ENCODE assay signal across 8 mouse cellular contexts in genomic region chr4:123200771-123201185, GRCm38 (mm10). TPM values are rescaled to one million over a fixed set of nuclear protein-coding genes. Genes with fewer than 3 reads are reported as not detected.
DNase-seq lines count a peak whose midpoint lies in the region; ATAC-seq lines count a peak whose summit lies in the region.

No protein-coding gene starts in this region.

- ATAC-seq in embryonic facial prominence, embryonic 11.5 days (replicated peaks; ENCODE audit: insufficient number of reproducible peaks, low FRiP score, low TSS enrichment, low read depth), result peak; percentile 42; the same call in 1 of the 2 replicates
- ATAC-seq in heart, embryonic 12.5 days (ENCODE audit: insufficient number of reproducible peaks, low FRiP score), result peak; percentile 28; the same call in 1 of the 2 replicates
- ATAC-seq in kidney, embryonic 16.5 days (ENCODE audit: low FRiP score, low TSS enrichment), result peak; percentile 72
- no peak for ATAC-seq in liver, embryonic 16.5 days (ENCODE audit: low read depth)
- ATAC-seq in neural tube, embryonic 14.5 days (ENCODE audit: low read depth), result peak; percentile 65; the same call in 1 of the 2 replicates

- H3K4me3 ChIP-seq in embryonic facial prominence, embryonic 11.5 days (ENCODE audit: low read depth, low read length), result no peak overlapping the region; the same call in 1 of the 2 replicates
- H3K4me3 ChIP-seq in heart, embryonic 12.5 days, result peak overlapping the region; percentile 49
- H3K4me3 ChIP-seq in kidney, embryonic 16.5 days (ENCODE audit: low read length), result peak overlapping the region; percentile 49
- no peak overlapping the region for H3K4me3 ChIP-seq in liver, embryonic 16.5 days (ENCODE audit: low read depth, low read length)
- H3K4me3 ChIP-seq in neural tube, embryonic 14.5 days (ENCODE audit: low read depth, low read length), result peak overlapping the region; percentile 31

- no peak overlapping the region for H3K27ac ChIP-seq in embryonic facial prominence, embryonic 11.5 days (replicated peaks; ENCODE audit: low read depth, low read length)
- no peak overlapping the region for H3K27ac ChIP-seq in heart, embryonic 12.5 days (ENCODE audit: poor library complexity, severe bottlenecking)
- H3K27ac ChIP-seq in kidney, embryonic 16.5 days (ENCODE audit: low read length), result no peak overlapping the region
- H3K27ac ChIP-seq in liver, embryonic 16.5 days (ENCODE audit: low read length), result no peak overlapping the region
- no peak overlapping the region for H3K27ac ChIP-seq in neural tube, embryonic 14.5 days (ENCODE audit: low read depth, low read length)

- H3K27me3 ChIP-seq in embryonic facial prominence, embryonic 11.5 days (ENCODE audit: control insufficient read depth, insufficient read depth, low read length), result peaks cover 25% of the 10 kb centered on the region
- peaks cover 68% of the 10 kb centered on the region for H3K27me3 ChIP-seq in heart, embryonic 12.5 days (replicated peaks)
- H3K27me3 ChIP-seq in kidney, embryonic 16.5 days (ENCODE audit: insufficient read depth, low read length), result peaks cover 28% of the 10 kb centered on the region
- peaks cover 32% of the 10 kb centered on the region for H3K27me3 ChIP-seq in liver, embryonic 16.5 days (ENCODE audit: control insufficient read depth, insufficient read depth, low read depth, low read length)
- H3K27me3 ChIP-seq in neural tube, embryonic 14.5 days (ENCODE audit: control insufficient read depth, insufficient read depth, low read length), result peaks cover 16% of the 10 kb centered on the region

- H3K4me1 ChIP-seq in embryonic facial prominence, embryonic 11.5 days (ENCODE audit: control insufficient read depth, insufficient read depth, low read length), result no peaks in the 10 kb centered on the region; the same call in 1 of the 2 replicates
- peaks cover 16% of the 10 kb centered on the region for H3K4me1 ChIP-seq in heart, embryonic 12.5 days (replicated peaks)
- H3K4me1 ChIP-seq in kidney, embryonic 16.5 days (ENCODE audit: insufficient read depth, low read length), result peaks cover 14% of the 10 kb centered on the region
- H3K4me1 ChIP-seq in liver, embryonic 16.5 days (ENCODE audit: control insufficient read depth, low read depth, low read length), result no peaks in the 10 kb centered on the region; the same call in 1 of the 2 replicates
- peaks cover 9% of the 10 kb centered on the region; the same call in 1 of the 2 replicates for H3K4me1 ChIP-seq in neural tube, embryonic 14.5 days (ENCODE audit: control insufficient read depth, insufficient read depth, low read length)

- no peaks in the 10 kb centered on the region for H3K9me3 ChIP-seq in embryonic facial prominence, embryonic 11.5 days (replicated peaks; ENCODE audit: control insufficient read depth, low read length)
- H3K9me3 ChIP-seq in heart, embryonic 12.5 days (replicated peaks), result no peaks in the 10 kb centered on the region
- no peaks in the 10 kb centered on the region for H3K9me3 ChIP-seq in kidney, embryonic 16.5 days (ENCODE audit: low read length)
- H3K9me3 ChIP-seq in liver, embryonic 16.5 days (replicated peaks; ENCODE audit: control insufficient read depth, low read length), result no peaks in the 10 kb centered on the region
- H3K9me3 ChIP-seq in neural tube, embryonic 14.5 days (ENCODE audit: control insufficient read depth, low read length), result no peaks in the 10 kb centered on the region

- DNase-seq in CD8-positive naive resting alpha-beta T cell, adult 2 months (ENCODE audit: low read depth in 2 of 2, low spot score in 2 of 2), result peak; percentile 34 to 37
- peak; percentile 89 for DNase-seq in adrenal gland, postnatal 14 days
- DNase-seq in embryonic facial prominence, embryonic 11.5 days (ENCODE audit: low spot score), result peak; percentile 82
- peak; percentile 35 to 44 for DNase-seq in thymus, postnatal 36 days

- H3K4me2 ChIP-seq in embryonic facial prominence, embryonic 11.5 days (ENCODE audit: low read depth, low read length), result peak overlapping the region; percentile 75
- H3K4me2 ChIP-seq in heart, embryonic 12.5 days, result peak overlapping the region; percentile 86
- peak overlapping the region; percentile 87 for H3K4me2 ChIP-seq in kidney, embryonic 16.5 days (replicated peaks; ENCODE audit: low read depth, low read length)
- peak overlapping the region; percentile 51; the same call in 1 of the 2 replicates for H3K4me2 ChIP-seq in liver, embryonic 16.5 days (ENCODE audit: low read depth, low read length)
- peak overlapping the region; percentile 73 for H3K4me2 ChIP-seq in neural tube, embryonic 14.5 days (ENCODE audit: low read depth, low read length)

- no peaks in the 10 kb centered on the region for H3K36me3 ChIP-seq in embryonic facial prominence, embryonic 11.5 days (replicated peaks; ENCODE audit: control insufficient read depth, insufficient read depth, low read depth, low read length)
- H3K36me3 ChIP-seq in heart, embryonic 12.5 days, result no peaks in the 10 kb centered on the region
- no peaks in the 10 kb centered on the region for H3K36me3 ChIP-seq in kidney, embryonic 16.5 days (ENCODE audit: insufficient read depth, low read length)
- no peaks in the 10 kb centered on the region for H3K36me3 ChIP-seq in liver, embryonic 16.5 days (ENCODE audit: control insufficient read depth, insufficient read depth)
- H3K36me3 ChIP-seq in neural tube, embryonic 14.5 days (ENCODE audit: control insufficient read depth, insufficient read depth, low read length), result no peaks in the 10 kb centered on the region

- WGBS in embryonic facial prominence, embryonic 11.5 days, result under 1% methylated on average over 15 of the region's 15 CpGs
- WGBS in heart, embryonic 12.5 days, result 2% methylated on average over 15 of the region's 15 CpGs
- WGBS in kidney, embryonic 16.5 days, result 1% methylated on average over 15 of the region's 15 CpGs
- 3% methylated on average over 15 of the region's 15 CpGs for WGBS in liver, embryonic 16.5 days (ENCODE audit: insufficient replicate concordance)
- WGBS in neural tube, embryonic 14.5 days, result 2% methylated on average over 15 of the region's 15 CpGs

- no peak overlapping the region for H3K9ac ChIP-seq in embryonic facial prominence, embryonic 11.5 days (replicated peaks; ENCODE audit: low read length)
- H3K9ac ChIP-seq in heart, embryonic 12.5 days, result peak overlapping the region; percentile 68; the same call in 1 of the 2 replicates
- H3K9ac ChIP-seq in kidney, embryonic 16.5 days (replicated peaks; ENCODE audit: low read length), result no peak overlapping the region
- no peak overlapping the region for H3K9ac ChIP-seq in liver, embryonic 16.5 days (ENCODE audit: low read depth, low read length)
- peak overlapping the region; percentile 42; the same call in 1 of the 2 replicates for H3K9ac ChIP-seq in neural tube, embryonic 14.5 days (replicated peaks; ENCODE audit: low read depth, low read length)

RNA-seq across cellular contexts. Expression of gene Nt5c1a, which starts 0.5 kb away (rescaled TPM):
- total RNA-seq in adrenal gland, postnatal 14 days (2021), result 23.8 and 25.4 TPM in 2 replicates
- not detected in 2 replicates for polyA plus RNA-seq in embryonic facial prominence, embryonic 11.5 days (2014; fragmentation: Nextera tagmentation; extraction: Ambion mirVana)
- 0.92 TPM in 2 replicates for polyA plus RNA-seq in heart, embryonic 12.5 days (2016; fragmentation: Nextera tagmentation; extraction: Ambion mirVana)
- 0.25 and 0.28 TPM in 2 replicates for polyA plus RNA-seq in kidney, embryonic 16.5 days (2015; fragmentation: Nextera tagmentation; extraction: Ambion mirVana)
- polyA plus RNA-seq in liver, embryonic 16.5 days (2015; fragmentation: Nextera tagmentation; extraction: Ambion mirVana), result not detected in 2 replicates
- 0.22 TPM in 1 of 2 replicates, not detected in the other for polyA plus RNA-seq in neural tube, embryonic 14.5 days (2014; fragmentation: Nextera tagmentation; extraction: Ambion mirVana)

RNA-seq across cellular contexts. Expression of gene Hpcal4, which starts 17.8 kb away (rescaled TPM):
- 5.4 and 6.3 TPM in 2 replicates for total RNA-seq in adrenal gland, postnatal 14 days (2021)
- polyA plus RNA-seq in embryonic facial prominence, embryonic 11.5 days (2014; fragmentation: Nextera tagmentation; extraction: Ambion mirVana), result 0.84 and 1.6 TPM in 2 replicates
- 1.6 TPM in 2 replicates for polyA plus RNA-seq in heart, embryonic 12.5 days (2016; fragmentation: Nextera tagmentation; extraction: Ambion mirVana)
- polyA plus RNA-seq in kidney, embryonic 16.5 days (2015; fragmentation: Nextera tagmentation; extraction: Ambion mirVana), result 1.3 and 1.7 TPM in 2 replicates
- polyA plus RNA-seq in liver, embryonic 16.5 days (2015; fragmentation: Nextera tagmentation; extraction: Ambion mirVana), result not detected in 2 replicates
- 21.7 and 43.0 TPM in 2 replicates for polyA plus RNA-seq in neural tube, embryonic 14.5 days (2014; fragmentation: Nextera tagmentation; extraction: Ambion mirVana)

RNA-seq across cellular contexts. Expression of gene Heyl, which starts 32.6 kb away (rescaled TPM):
- total RNA-seq in adrenal gland, postnatal 14 days (2021), result 14.1 and 17.8 TPM in 2 replicates
- 8.0 and 8.1 TPM in 2 replicates for polyA plus RNA-seq in embryonic facial prominence, embryonic 11.5 days (2014; fragmentation: Nextera tagmentation; extraction: Ambion mirVana)
- polyA plus RNA-seq in heart, embryonic 12.5 days (2016; fragmentation: Nextera tagmentation; extraction: Ambion mirVana), result 6.8 and 7.3 TPM in 2 replicates
- polyA plus RNA-seq in kidney, embryonic 16.5 days (2015; fragmentation: Nextera tagmentation; extraction: Ambion mirVana), result 48.8 and 50.7 TPM in 2 replicates
- polyA plus RNA-seq in liver, embryonic 16.5 days (2015; fragmentation: Nextera tagmentation; extraction: Ambion mirVana), result 1.1 and 1.2 TPM in 2 replicates
- 3.5 and 9.3 TPM in 2 replicates for polyA plus RNA-seq in neural tube, embryonic 14.5 days (2014; fragmentation: Nextera tagmentation; extraction: Ambion mirVana)

Comparison
In these comparisons a context has a peak if more than half of its experiments do, and no peak if none do; other contexts are left out.
1. DNase-seq: peak in every context shown above with its lines; median percentile 89 in adrenal gland, postnatal 14 days; 82 in embryonic facial prominence, embryonic 11.5 days; 40 in thymus, postnatal 36 days; 36 in CD8-positive naive resting alpha-beta T cell, adult 2 months.
2. H3K4me3 ChIP-seq: peak in heart, embryonic 12.5 days (single experiment), kidney, embryonic 16.5 days (single experiment) and neural tube, embryonic 14.5 days (single experiment); none in embryonic facial prominence, embryonic 11.5 days (single experiment) and liver, embryonic 16.5 days (single experiment).
3. H3K9ac ChIP-seq: peak in heart, embryonic 12.5 days (single experiment) and neural tube, embryonic 14.5 days (single experiment); none in embryonic facial prominence, embryonic 11.5 days (single experiment), kidney, embryonic 16.5 days (single experiment) and liver, embryonic 16.5 days (single experiment).
4. Peak in every context shown above with its lines, with median percentiles within 50 percentile points of each other: H3K4me2 ChIP-seq.